Mouse (Mus musculus): ENCODE measurements around the gene Plekhg1.

GRCm38 (mm10) chr10:3851461-3851860 lies 111.3 kb downstream of the Plekhg1 start:
- TF ChIP-seq SIN3A (IDR thresholded peaks at IDR 0.05; ENCODE audit: low read length) (no peak), MXI1 (IDR thresholded peaks at IDR 0.05; ENCODE audit: low read depth, low read length) (no peak), CTCF (conservative IDR thresholded peaks at IDR 0.05 in 1 of 2, IDR thresholded peaks at IDR 0.05 in 1 of 2; ENCODE audit: low read depth in 2 of 2, low read length in 2 of 2) (no peak)
